In the genomic region with DNA sequence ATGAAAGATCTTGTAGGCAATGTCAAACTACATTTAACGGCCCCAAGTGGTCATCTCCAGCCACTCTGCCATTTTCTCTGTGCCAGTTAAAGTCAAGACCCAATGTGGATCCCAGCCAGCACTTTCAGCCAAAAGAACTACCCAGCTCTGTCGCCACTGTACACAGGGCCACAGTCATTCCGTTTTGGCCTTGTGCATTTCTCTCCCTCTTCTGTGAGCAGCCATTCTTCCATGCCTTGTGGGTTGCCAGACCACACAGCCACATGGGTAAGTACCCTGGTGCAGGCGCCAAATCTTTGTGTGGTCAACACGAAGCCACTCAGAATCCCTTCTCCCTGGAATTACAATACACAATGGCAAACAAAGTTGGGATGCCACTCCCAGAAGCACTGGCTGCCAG, we compare ENCODE assay signal across 15 mouse cellular contexts. TPM values are rescaled to one million over a fixed set of nuclear protein-coding genes. Genes with fewer than 3 reads are reported as not detected.
DNase-seq lines count a peak whose midpoint lies in the region; ATAC-seq and TF ChIP-seq lines count a peak whose summit lies in the region.
"Had no signal": no experiment of that assay in that cellular context is flagged by ENCODE, and none has a peak within 500 bp of the region (broad histone marks: within the 10 kb centered on the region; RNA-seq: fewer than 3 reads in every experiment).

No protein-coding gene starts in this region.

- peak; percentile 38 to 51 for DNase-seq in cerebellum, adult 2 months
- DNase-seq in cerebellum, adult 11 months: no peak
- peak; percentile 10 for DNase-seq in midbrain, embryonic 10.5 days (ENCODE audit: low spot score)
- DNase-seq in midbrain, embryonic 11.5 days (ENCODE audit: low spot score, missing footprints): no peak
- peak; percentile 48 for DNase-seq in fibroblast of lung, adult 2 months (ENCODE audit: low read depth)
- DNase-seq: B cell, adult 2 months; kidney, adult 9 months; liver; thymus, postnatal 36 days had no signal

- 27% methylated on average over 5 of the region's 5 CpGs for WGBS in cerebellum, adult 2 months
- 74% methylated on average over 5 of the region's 5 CpGs for WGBS in hindbrain, embryonic 15.5 days
- 91% methylated on average over 5 of the region's 5 CpGs for WGBS in hindbrain, embryonic 12.5 days
- WGBS in midbrain, embryonic 10.5 days: 89% methylated on average over 5 of the region's 5 CpGs
- WGBS in midbrain, embryonic 11.5 days: 90% methylated on average over 5 of the region's 5 CpGs

- H3K4me2 ChIP-seq in hindbrain, embryonic 15.5 days: no peak overlapping the region
- H3K4me2 ChIP-seq in hindbrain, embryonic 12.5 days (replicated peaks): no peak overlapping the region
- H3K4me2 ChIP-seq in midbrain, embryonic 11.5 days: no peak overlapping the region
- H3K4me2 ChIP-seq: embryonic facial prominence, embryonic 12.5 days; heart, embryonic 15.5 days had no signal

- no peaks in the 10 kb centered on the region for H3K9me3 ChIP-seq in hindbrain, embryonic 15.5 days
- H3K9me3 ChIP-seq in hindbrain, embryonic 12.5 days (replicated peaks): no peaks in the 10 kb centered on the region
- H3K9me3 ChIP-seq in midbrain, embryonic 10.5 days (replicated peaks): no peaks in the 10 kb centered on the region
- H3K9me3 ChIP-seq in midbrain, embryonic 11.5 days (ENCODE audit: control insufficient read depth, low read length): no peaks in the 10 kb centered on the region
- H3K9me3 ChIP-seq: embryonic facial prominence, embryonic 12.5 days; heart, embryonic 15.5 days had no signal

- ATAC-seq in hindbrain, embryonic 15.5 days (ENCODE audit: low FRiP score, low read depth): peak; percentile 66; the same call in 1 of the 2 replicates
- no peak for ATAC-seq in hindbrain, embryonic 12.5 days (ENCODE audit: low FRiP score)
- no peak for ATAC-seq in midbrain, embryonic 11.5 days (ENCODE audit: low FRiP score)
- ATAC-seq in erythroid progenitor cell, adult 5-6 weeks (replicated peaks; ENCODE audit: low FRiP score, poor library complexity, severe bottlenecking): no peak

- H3K9ac ChIP-seq in hindbrain, embryonic 15.5 days: no peak overlapping the region
- no peak overlapping the region for H3K9ac ChIP-seq in hindbrain, embryonic 12.5 days
- H3K9ac ChIP-seq in midbrain, embryonic 11.5 days (ENCODE audit: low read length): no peak overlapping the region
- H3K9ac ChIP-seq: embryonic facial prominence, embryonic 12.5 days; heart, embryonic 15.5 days had no signal

- no peak overlapping the region for H3K4me3 ChIP-seq in cerebellum, adult 2 months (replicated peaks; ENCODE audit: insufficient read depth, low read depth, low read length)
- no peak overlapping the region for H3K4me3 ChIP-seq in hindbrain, embryonic 15.5 days
- H3K4me3 ChIP-seq in hindbrain, embryonic 12.5 days: no peak overlapping the region
- H3K4me3 ChIP-seq in midbrain, embryonic 10.5 days: no peak overlapping the region
- no peak overlapping the region for H3K4me3 ChIP-seq in midbrain, embryonic 11.5 days (ENCODE audit: low read depth, low read length)
- H3K4me3 ChIP-seq: embryonic facial prominence, embryonic 12.5 days; heart, embryonic 15.5 days had no signal

- no peak for TF ChIP-seq POLR2A in cerebellum, adult 2 months (IDR thresholded peaks at IDR 0.05; ENCODE audit: borderline replicate concordance, insufficient read depth, low read length)

- H3K27ac ChIP-seq in cerebellum, adult 2 months (ENCODE audit: insufficient read depth, low read length): 0 out of 2 replicates have a peak overlapping the region, but pooled peaks have one; percentile 29
- H3K27ac ChIP-seq in hindbrain, embryonic 15.5 days (replicated peaks): 0 out of 2 replicates have a peak overlapping the region, but pooled peaks have one; percentile 30
- H3K27ac ChIP-seq in hindbrain, embryonic 12.5 days: no peak overlapping the region
- no peak overlapping the region for H3K27ac ChIP-seq in midbrain, embryonic 10.5 days (replicated peaks)
- H3K27ac ChIP-seq in midbrain, embryonic 11.5 days (ENCODE audit: low read depth, low read length): no peak overlapping the region
- H3K27ac ChIP-seq: embryonic facial prominence, embryonic 12.5 days; heart, embryonic 15.5 days; stomach, postnatal 0 days had no signal

- H3K4me1 ChIP-seq in cerebellum, adult 2 months (ENCODE audit: control insufficient read depth, insufficient read depth, low read length): peaks cover 33% of the 10 kb centered on the region
- peaks cover 10% of the 10 kb centered on the region for H3K4me1 ChIP-seq in hindbrain, embryonic 15.5 days (replicated peaks)
- H3K4me1 ChIP-seq in hindbrain, embryonic 12.5 days: peaks cover 2% of the 10 kb centered on the region
- H3K4me1 ChIP-seq in midbrain, embryonic 10.5 days: peaks cover 14% of the 10 kb centered on the region
- H3K4me1 ChIP-seq in midbrain, embryonic 11.5 days (ENCODE audit: control insufficient read depth, insufficient read depth, low read length): peaks cover 3% of the 10 kb centered on the region; the same call in 1 of the 2 replicates

- H3K36me3 ChIP-seq in hindbrain, embryonic 15.5 days: peaks cover 17% of the 10 kb centered on the region
- H3K36me3 ChIP-seq in hindbrain, embryonic 12.5 days: peaks cover 19% of the 10 kb centered on the region
- peaks cover 33% of the 10 kb centered on the region for H3K36me3 ChIP-seq in midbrain, embryonic 10.5 days
- no peaks in the 10 kb centered on the region for H3K36me3 ChIP-seq in midbrain, embryonic 11.5 days (ENCODE audit: control insufficient read depth, insufficient read depth, low read length)

- no peaks in the 10 kb centered on the region for H3K27me3 ChIP-seq in cerebellum, adult 2 months (ENCODE audit: control insufficient read depth, insufficient read depth, low read length)
- no peaks in the 10 kb centered on the region for H3K27me3 ChIP-seq in hindbrain, embryonic 15.5 days
- no peaks in the 10 kb centered on the region for H3K27me3 ChIP-seq in hindbrain, embryonic 12.5 days
- H3K27me3 ChIP-seq in midbrain, embryonic 10.5 days (ENCODE audit: low read depth, poor library complexity, severe bottlenecking): peaks cover 14% of the 10 kb centered on the region; the same call in 1 of the 2 replicates
- no peaks in the 10 kb centered on the region for H3K27me3 ChIP-seq in midbrain, embryonic 11.5 days (ENCODE audit: control insufficient read depth, insufficient read depth, low read length)
- H3K27me3 ChIP-seq: embryonic facial prominence, embryonic 12.5 days; heart, embryonic 15.5 days had no signal

- TF ChIP-seq CTCF in cerebellum, adult 2 months (IDR thresholded peaks at IDR 0.05; ENCODE audit: borderline replicate concordance, insufficient read depth, low read depth, low read length): no peak

RNA-seq across cellular contexts. Expression of gene App, which starts 57.7 kb away (rescaled TPM):
- 1,076 and 1,150 TPM in 2 replicates for polyA plus RNA-seq in cerebellum, adult 2 months (2012; rRNA removed)
- polyA plus RNA-seq in hindbrain, embryonic 15.5 days (2015; fragmentation: Nextera tagmentation; extraction: Ambion mirVana): 452 and 455 TPM in 2 replicates
- 313 and 317 TPM in 2 replicates for polyA plus RNA-seq in hindbrain, embryonic 12.5 days (2016; fragmentation: Nextera tagmentation; extraction: Ambion mirVana)
- polyA plus RNA-seq in midbrain, embryonic 10.5 days (2016; fragmentation: Nextera tagmentation; extraction: Ambion mirVana): 107 and 133 TPM in 2 replicates
- 157 and 166 TPM in 2 replicates for polyA plus RNA-seq in midbrain, embryonic 11.5 days (2014; fragmentation: Nextera tagmentation; extraction: Ambion mirVana)
- 25.6 and 28.8 TPM in 2 replicates for total RNA-seq in erythroid progenitor cell, adult 5-6 weeks (2015; ENCODE audit: low replicate concordance)
- 14.3 and 17.8 TPM in 2 replicates for total RNA-seq in erythroid progenitor cell, adult 5-6 weeks (2017; ENCODE audit: low replicate concordance)

Comparison
In these comparisons a context has a peak if more than half of its experiments do, and no peak if none do; other contexts are left out.
1. DNase-seq: peak in cerebellum, adult 2 months (2 of 2), midbrain, embryonic 10.5 days (single experiment) and fibroblast of lung, adult 2 months (single experiment); none in cerebellum, adult 11 months (single experiment) and midbrain, embryonic 11.5 days (single experiment).
2. H3K27ac ChIP-seq: peak in cerebellum, adult 2 months (single experiment) and hindbrain, embryonic 15.5 days (single experiment); none in hindbrain, embryonic 12.5 days (single experiment), midbrain, embryonic 10.5 days (single experiment) and midbrain, embryonic 11.5 days (single experiment).